Mouse (Mus musculus): Measurements from ENCODE around the gene Fndc3b.
A peak's percentile ranks its signal among the peaks of the same experiment; 100 is the strongest.

Fndc3b gene

DNA sequence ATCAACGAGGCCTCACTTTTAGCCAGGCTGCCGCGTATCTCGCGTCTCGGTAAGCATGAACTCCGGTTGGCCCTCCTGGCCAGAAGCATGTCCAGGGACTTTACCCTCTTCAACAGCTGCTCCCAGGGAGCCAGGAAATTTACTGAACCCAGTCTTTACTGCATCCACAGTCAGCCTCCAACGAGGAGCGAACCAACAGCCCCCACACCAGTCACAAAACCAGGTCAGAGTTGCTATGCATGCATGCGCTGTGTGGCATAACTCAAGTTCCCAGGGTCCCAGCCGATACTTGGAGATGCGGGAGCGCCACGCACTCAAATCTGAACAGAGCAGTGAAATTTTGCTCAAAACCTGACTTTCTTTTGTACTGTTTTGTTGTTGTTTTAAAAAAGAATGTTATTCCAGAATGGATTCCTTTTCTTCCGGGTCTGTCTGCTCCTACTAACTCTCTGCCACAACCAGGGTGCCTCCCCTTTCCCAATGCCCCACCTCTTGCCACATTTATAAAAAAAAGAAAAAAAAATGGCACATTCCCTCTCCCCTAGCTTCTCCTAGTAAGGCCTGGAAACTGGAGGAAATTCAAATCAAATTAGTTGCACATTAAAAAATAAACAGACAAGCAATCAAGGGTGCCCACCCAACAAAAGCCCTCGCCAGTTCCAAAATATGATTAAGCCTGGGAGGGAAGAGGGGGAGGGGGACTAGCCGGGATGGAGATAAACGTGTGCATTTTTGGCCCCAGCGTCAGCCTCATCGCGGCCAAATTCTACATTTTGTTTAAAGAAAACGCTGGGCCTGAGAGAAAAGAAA is 1.8 kb downstream of the Fndc3b start:
- peak; percentile 50 for DNase-seq (ENCODE audit: extremely low spot score, low spot score)

- DNase-seq (ENCODE audit: extremely low spot score, low spot score) = no peak
These were observed 2.5 kb downstream of the Fndc3b start for GRCm38 (mm10) chr3:27708581-27708980.

DNA sequence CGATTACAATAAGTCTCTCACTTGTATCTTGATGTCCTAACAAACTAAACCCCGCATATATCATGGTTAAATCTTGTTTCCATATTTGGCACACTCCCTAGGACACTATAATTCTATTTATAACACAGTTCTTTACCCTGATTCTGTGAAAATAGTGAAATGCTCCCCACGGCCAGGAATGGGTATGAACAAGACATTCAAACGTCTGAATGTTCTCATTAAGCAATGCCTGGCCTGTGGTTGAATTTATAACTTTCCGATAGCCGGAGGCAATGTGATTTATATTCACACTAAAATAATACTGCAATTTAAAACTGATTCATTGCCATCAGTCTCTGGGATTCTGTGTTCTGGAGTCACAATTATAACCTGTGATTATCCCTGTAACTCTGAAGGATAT is 5.3 kb downstream of the Fndc3b start:
- DNase-seq (ENCODE audit: extremely low spot score, low spot score) = no peak

DNA sequence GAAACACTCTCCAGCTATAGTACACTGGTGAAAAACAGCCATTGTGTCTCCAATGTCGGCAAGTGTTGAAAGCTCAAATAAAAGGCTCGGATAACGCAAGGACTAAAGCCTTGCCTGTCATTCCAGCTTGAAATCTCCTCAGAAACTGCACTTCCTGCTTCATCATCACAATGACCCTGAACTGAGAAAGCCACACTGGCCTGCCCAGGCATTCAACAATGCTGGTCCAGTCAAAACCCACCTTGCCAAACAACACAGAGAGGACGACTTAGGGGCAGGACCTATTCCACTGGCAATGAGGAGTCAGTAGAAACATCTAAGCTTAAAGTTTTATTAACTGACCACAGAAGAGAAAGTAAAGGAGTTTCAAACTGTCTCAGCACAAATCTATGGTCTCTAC is 6.1 kb downstream of the Fndc3b start:
- no peak for DNase-seq (ENCODE audit: extremely low spot score, low spot score)

- DNase-seq (ENCODE audit: extremely low spot score, low spot score) = no peak
These were observed 6.5 kb downstream of the Fndc3b start for GRCm38 (mm10) chr3:27704641-27705040.

- DNase-seq (ENCODE audit: extremely low spot score, low spot score) = no peak
These were observed 7.6 kb downstream of the Fndc3b start for GRCm38 (mm10) chr3:27703531-27703930.

DNA sequence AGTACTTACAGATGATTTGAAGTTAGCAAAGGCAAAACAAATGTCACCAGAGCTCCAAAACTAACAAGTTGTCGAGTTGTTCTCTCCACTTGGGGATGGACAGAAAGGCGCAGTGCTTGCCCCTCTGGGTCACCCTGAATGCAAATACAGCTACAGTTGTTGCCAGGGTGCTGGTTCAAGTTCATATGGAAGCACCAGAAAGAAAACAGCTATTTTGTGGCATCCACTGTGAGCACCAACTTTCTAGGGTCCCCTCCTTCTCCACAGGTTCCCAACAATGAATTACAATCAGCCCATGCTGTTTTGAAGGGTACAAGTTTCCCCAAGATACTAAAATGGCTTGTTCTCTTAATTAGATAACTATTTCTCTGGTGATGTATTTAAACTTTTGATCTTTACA is 8.0 kb downstream of the Fndc3b start:
- no peak for DNase-seq (ENCODE audit: extremely low spot score, low spot score)

DNA sequence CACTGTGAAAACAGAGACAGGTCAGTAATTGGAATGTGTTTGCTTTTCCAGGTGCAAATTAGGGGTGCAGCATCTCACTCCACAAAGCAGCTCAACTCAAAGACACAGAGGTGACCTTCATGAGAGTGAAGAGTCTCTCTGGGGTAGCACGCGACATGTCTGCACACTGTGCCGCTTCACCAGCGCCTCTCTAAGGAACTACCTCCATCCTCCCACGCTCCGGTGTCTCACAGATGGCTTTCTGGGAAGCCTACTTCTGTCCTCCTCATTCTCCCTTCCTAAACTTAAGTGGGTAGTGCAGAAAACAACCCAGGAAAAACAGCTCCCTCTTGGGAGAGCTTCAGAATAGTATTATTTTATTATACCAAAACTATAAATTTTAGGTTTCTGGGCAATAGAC is 12.4 kb downstream of the Fndc3b start:
- no peak for DNase-seq (ENCODE audit: extremely low spot score, low spot score)

DNA sequence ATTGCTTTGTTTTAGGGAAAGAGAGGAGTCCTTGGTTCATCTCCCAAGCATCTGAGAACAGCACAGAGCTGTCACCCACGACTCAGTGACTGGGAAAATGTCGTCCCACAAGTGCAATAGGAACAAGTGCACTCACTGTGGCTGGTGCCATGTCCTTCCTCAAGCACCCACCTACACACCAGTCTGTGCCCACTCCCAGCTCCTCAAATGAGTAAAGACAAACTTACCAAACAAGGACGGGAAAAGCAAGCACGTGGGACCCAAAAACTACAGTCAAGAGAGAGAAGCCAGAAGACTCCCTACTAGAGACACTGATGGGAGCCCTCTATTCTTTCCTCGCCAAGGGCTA is 14.7 kb downstream of the Fndc3b start:
- no peak for DNase-seq (ENCODE audit: extremely low spot score, low spot score)

DNA sequence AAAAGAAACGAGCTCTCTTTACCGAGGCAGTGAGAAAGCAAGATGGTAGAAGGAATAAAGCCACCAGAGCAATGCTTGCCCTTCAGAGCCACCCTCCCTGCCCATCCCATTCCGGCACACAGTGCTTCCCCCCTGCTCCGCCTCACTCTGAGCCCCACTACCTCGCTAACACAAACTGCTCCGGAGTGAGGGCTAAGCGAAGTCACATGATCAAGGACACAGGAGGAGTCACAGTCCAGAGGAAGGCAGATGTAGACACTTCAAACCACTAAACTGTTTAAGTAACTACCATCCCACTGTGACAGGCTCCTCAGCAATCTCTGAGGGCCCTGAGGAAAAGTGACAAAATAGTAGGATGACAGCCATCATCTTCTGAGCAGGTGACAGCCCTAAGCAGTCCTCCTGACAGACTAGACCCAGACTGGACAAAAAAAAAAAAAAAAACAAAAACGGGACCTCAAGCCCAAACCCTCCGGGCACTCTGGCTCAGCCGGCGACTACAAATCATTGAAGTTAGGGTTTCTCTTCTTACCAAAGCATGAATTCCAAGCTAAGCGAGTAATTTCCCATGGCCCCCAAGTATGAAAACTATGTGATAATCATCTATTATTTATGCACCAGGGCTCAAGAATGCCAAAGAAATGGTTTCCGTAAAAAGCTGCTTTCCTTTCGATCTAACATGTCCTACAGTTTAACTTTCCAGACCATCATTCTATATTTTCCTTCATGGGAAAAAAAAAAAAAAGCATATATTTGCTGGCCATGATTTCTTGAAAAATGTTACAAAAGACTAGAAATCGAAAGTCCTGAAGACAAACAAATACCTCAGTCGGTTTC is 15.3 kb downstream of the Fndc3b start:
- no peak for DNase-seq (ENCODE audit: extremely low spot score, low spot score)

DNA sequence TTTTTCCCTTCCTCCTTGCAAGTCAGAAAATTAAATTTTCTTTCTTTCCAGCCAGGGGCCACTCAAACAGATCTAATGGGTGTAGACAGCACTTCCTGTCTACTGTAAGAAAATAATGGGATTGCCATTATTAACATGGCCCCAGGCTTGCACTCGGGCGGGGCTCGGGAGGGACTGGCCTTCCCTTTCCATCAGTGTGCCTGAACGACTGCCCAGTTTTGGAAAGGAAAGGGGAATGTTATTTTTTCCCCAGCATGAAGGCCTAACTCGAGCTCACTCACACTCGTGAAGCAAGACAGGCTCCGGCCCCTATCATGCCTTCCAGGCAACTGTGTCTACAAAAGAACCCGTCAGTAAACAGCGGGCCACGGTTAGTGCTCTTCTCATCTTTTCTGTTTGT is 16.5 kb downstream of the Fndc3b start:
- DNase-seq (ENCODE audit: extremely low spot score, low spot score) = no peak

- DNase-seq (ENCODE audit: extremely low spot score, low spot score) = no peak
These were observed 17.0 kb downstream of the Fndc3b start for GRCm38 (mm10) chr3:27694111-27694510.

DNA sequence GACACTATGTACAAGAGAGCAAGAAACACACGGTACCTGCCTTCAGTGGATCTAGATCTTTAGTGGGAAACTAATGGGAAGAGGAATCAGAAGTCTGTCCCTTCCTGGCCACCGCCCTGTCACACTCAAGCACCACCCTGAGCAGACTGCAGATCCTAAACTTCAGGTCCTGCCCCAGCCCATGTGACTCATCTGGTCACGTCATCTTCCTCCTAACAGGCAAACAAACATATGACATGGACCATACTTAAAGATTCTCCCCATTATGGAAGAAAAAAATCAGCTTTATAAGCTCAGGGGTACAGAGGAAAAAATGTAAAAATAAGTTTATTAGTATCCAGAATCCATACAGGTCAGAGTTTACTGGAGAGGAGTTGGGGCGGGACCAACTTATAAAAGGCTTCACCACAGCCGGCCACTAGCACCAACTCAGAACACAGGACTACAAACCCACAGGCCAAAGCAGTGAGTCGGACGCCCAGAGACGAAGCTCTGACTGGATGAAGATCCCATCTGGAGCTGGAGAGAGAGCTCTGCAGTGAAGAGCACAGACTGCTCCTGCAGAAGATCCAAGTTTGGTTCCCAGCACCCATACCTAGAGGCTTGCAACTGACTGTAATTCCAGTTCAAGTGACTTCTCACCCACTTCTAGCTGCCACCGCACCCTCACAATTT is 19.5 kb downstream of the Fndc3b start:
- no peak for DNase-seq (ENCODE audit: extremely low spot score, low spot score)

DNA sequence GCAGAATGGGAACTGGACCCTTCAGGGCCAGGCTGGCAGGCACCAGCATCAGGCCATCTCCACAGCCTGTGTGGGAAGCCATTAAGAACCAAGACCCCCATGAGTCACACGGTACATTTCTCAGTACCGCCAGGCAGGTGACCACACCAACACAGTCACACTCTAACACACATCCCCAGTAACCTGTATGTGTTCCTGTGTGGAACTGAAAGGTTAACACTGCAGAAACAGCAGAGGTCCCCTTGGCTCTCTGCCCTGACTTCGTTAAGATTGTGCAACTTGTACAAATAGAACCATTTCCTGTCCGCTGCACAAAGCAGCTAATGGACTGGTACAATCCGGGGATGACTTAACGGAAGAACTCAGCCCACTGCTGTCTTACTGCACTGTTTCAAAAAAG is 21.1 kb downstream of the Fndc3b start:
- no peak for DNase-seq (ENCODE audit: extremely low spot score, low spot score)

DNA sequence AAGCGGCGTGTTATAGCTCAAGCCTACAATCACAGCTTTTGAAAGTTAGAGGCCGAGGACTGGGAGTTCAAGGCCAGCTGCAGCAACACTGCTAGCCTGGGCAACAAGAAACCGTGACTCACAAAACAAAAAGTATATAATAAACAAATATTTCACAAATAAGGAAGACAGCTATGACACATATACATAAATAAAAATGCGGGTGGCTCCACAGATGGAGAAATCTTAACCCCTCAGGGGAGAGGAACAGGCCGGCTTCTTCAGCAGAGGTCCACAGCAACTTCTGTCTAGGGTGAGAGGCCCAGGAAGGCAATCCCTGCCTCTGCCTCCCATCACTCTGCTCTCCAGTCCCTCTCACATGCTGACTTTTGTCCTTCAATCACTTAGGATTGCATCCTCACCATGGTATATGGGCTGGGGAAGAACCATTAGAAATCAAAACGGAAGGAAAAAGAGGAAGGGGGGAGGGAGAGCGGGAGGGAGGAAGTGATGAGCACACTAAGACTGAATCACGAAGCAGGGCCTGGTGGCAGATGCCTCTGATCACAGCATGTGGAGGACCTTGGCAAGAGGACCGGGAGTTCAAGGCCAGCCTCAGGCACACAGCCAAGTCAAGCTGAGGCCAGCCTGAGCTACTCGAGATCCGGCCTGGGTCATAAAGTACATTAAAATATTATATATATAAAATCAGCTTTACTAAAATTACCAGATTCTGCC is 21.8 kb downstream of the Fndc3b start:
- no peak for DNase-seq (ENCODE audit: extremely low spot score, low spot score)

GRCm38 (mm10) chr3:27686732-27687491 is 24.2 kb downstream of the Fndc3b start:
- no peak for DNase-seq (ENCODE audit: extremely low spot score, low spot score)

DNA sequence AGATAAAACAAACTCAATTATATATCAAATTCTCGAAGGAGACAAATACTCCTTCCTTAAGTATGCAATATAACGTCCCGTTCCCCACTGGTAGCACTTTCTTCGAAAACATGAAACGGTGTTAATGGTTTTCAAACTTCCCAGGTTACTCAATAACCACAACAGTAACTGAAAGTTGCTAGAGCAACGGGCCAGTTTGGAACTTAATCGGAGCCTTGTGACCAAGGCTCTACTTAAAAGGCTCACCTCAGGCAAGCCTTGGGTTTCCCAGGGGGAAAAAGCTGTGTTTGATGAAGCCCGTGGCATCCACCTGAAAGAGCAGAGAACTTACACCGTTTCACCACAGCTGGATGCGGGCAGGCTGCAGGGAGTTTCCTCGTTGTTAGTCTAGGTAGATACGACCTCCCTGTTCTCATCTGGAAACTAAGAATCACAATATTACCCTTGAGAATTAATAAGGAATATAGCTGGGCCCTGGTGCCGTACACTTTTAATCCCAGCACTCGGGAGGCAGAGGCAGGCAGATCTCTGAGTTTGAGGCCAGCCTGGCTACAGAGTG is 25.4 kb downstream of the Fndc3b start:
- DNase-seq (ENCODE audit: extremely low spot score, low spot score) = no peak

DNA sequence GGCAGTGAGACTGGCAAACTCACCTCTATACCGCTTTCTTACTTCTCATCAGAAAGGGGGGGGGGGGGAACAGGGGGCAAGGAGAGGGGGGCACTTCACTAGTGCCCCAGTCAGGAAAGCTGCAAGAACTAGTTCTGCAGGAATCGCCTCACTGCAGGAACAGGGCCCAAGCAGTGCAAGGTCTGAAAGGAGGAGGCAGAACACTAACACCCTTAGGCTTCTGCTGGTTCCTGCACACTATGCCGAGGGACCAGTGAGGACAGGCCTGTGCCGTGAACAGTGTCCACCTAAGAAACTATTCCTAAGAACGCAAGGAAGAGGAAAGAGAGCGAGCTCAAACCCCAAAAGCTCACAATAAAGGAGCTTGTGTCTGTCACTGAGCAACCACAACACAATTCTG is 26.0 kb downstream of the Fndc3b start:
- DNase-seq (ENCODE audit: extremely low spot score, low spot score) = no peak

GRCm38 (mm10) chr3:27683374-27683773 is 27.7 kb downstream of the Fndc3b start:
- DNase-seq (ENCODE audit: extremely low spot score, low spot score) = no peak

- DNase-seq (ENCODE audit: extremely low spot score, low spot score) = no peak
These were observed 33.5 kb downstream of the Fndc3b start for GRCm38 (mm10) chr3:27677574-27677973.

DNA sequence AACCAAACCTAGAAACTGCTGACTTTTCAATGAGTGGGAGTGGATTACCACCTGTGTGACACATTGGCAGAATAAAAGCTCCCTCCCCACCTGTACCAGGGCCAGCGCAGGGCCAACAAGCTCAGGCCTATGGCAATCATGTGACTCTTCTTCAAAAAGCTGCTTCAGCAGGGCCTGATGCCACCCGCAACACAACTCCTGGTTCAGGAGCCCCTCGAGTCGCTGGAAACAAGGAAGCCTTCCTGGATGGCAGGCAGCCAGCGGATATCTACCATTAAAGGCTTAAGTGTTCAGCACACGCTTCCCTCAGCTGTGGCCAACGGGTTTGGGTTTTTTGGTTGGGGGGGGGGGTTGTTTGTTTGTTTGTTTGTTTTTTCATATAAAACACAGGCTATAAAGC is 37.4 kb downstream of the Fndc3b start:
- DNase-seq (ENCODE audit: extremely low spot score, low spot score) = no peak

Data from neural tube, embryonic 10.5 days (tissue).